Mouse (Mus musculus): ENCODE measurements at regions not wholly inside any gene's neighbourhood (a gene's known extent, or its start where the extent isn't known, plus 50 kb on each side); places are given as distances from the start of the nearest gene placed in this dataset.
"Not testable (repeated sequence)": the region's sequence is repeated elsewhere in the genome, so short reads cannot be mapped to it uniquely, and the experiment has no call there.

- DNase-seq (ENCODE audit: low spot score in 2 of 2), result no peak
These were observed 54.7 kb upstream of the Nlrp1b start for GRCm38 (mm10) chr11:71285193-71285592.

- DNase-seq (ENCODE audit: low spot score in 2 of 2), result not testable (repeated sequence)
These were observed 57.7 kb upstream of the Nlrp1b start for GRCm38 (mm10) chr11:71288243-71288642.

GRCm38 (mm10) chr11:71289490-71289889, 59.0 kb upstream of the Nlrp1b start:
- DNase-seq (ENCODE audit: low spot score in 2 of 2), result no peak

GRCm38 (mm10) chr11:71299479-71299878, 68.9 kb upstream of the Nlrp1b start:
- no peak for DNase-seq (ENCODE audit: low spot score in 2 of 2)

- DNase-seq (ENCODE audit: low spot score in 2 of 2), result no peak
These were observed 92.9 kb upstream of the Nlrp1b start for GRCm38 (mm10) chr11:71323439-71323838.

GRCm38 (mm10) chr11:71337428-71337827, 106.9 kb upstream of the Nlrp1b start:
- no peak for DNase-seq (ENCODE audit: low spot score in 2 of 2)

- peak; percentile 42 to 58 for DNase-seq (ENCODE audit: low spot score in 2 of 2)
These were observed 115.5 kb upstream of the Nlrp1b start for GRCm38 (mm10) chr11:71346024-71346423.

GRCm38 (mm10) chr11:71357089-71357488, 126.6 kb upstream of the Nlrp1b start:
- no peak for DNase-seq (ENCODE audit: low spot score in 2 of 2)

GRCm38 (mm10) chr11:71360856-71361255, 130.3 kb upstream of the Nlrp1b start:
- DNase-seq (ENCODE audit: low spot score in 2 of 2), result no peak

- no peak for DNase-seq (ENCODE audit: low spot score in 2 of 2)
These were observed 141.3 kb upstream of the Nlrp1b start for GRCm38 (mm10) chr11:71371871-71372270.

GRCm38 (mm10) chr11:71375132-71375531, 144.6 kb upstream of the Nlrp1b start:
- no peak for DNase-seq (ENCODE audit: low spot score in 2 of 2)

GRCm38 (mm10) chr11:71388411-71388810, 157.9 kb upstream of the Nlrp1b start:
- no peak for DNase-seq (ENCODE audit: low spot score in 2 of 2)

- peak; percentile 54 to 63 for DNase-seq (ENCODE audit: low spot score in 2 of 2)
These were observed 159.1 kb upstream of the Nlrp1b start for GRCm38 (mm10) chr11:71389659-71390058.

- no peak for DNase-seq (ENCODE audit: low spot score in 2 of 2)
These were observed 159.6 kb upstream of the Nlrp1b start for GRCm38 (mm10) chr11:71390151-71390550.

- no peak for DNase-seq (ENCODE audit: low spot score in 2 of 2)
These were observed 160.1 kb upstream of the Nlrp1b start for GRCm38 (mm10) chr11:71390616-71391015.

GRCm38 (mm10) chr11:71393406-71393805, 162.9 kb upstream of the Nlrp1b start:
- DNase-seq (ENCODE audit: low spot score in 2 of 2), result no peak

- DNase-seq (ENCODE audit: low spot score in 2 of 2), result no peak
These were observed 164.5 kb upstream of the Nlrp1b start for GRCm38 (mm10) chr11:71395023-71395422.

GRCm38 (mm10) chr11:71395631-71396030, 165.1 kb upstream of the Nlrp1b start:
- no peak for DNase-seq (ENCODE audit: low spot score in 2 of 2)

GRCm38 (mm10) chr11:71400351-71400750, 169.8 kb upstream of the Nlrp1b start:
- no peak for DNase-seq (ENCODE audit: low spot score in 2 of 2)

GRCm38 (mm10) chr11:71401411-71402276, 171.1 kb upstream of the Nlrp1b start:
- no peak for DNase-seq (ENCODE audit: low spot score in 2 of 2)

- no peak for DNase-seq (ENCODE audit: low spot score in 2 of 2)
These were observed 173.8 kb upstream of the Nlrp1b start for GRCm38 (mm10) chr11:71404361-71404760.

- no peak for DNase-seq (ENCODE audit: low spot score in 2 of 2)
These were observed 176.5 kb upstream of the Nlrp1b start for GRCm38 (mm10) chr11:71407043-71407442.

- DNase-seq (ENCODE audit: low spot score in 2 of 2), result no peak
These were observed 178.8 kb upstream of the Nlrp1b start for GRCm38 (mm10) chr11:71409211-71409765.

Data from layer of hippocampus, postnatal 10 days (tissue).